Mouse (Mus musculus) ES-Bruce4 (cell line): Measurements from ENCODE around the gene Mapkapk3. TPM values are rescaled to one million over a fixed set of nuclear protein-coding genes. Genes with fewer than 3 reads are reported as not detected.

ENCODE experiments used
- H3K27ac ChIP-seq: 2 replicates; pipeline ENCODE4 v1.5.1; 2012; ENCODE audit warnings: low read length, inconsistent platforms; ENCODE audit not compliant: insufficient read depth
- H3K27me3 ChIP-seq: 2 replicates; pipeline ENCODE4 v1.6.1; 2012; ENCODE audit warnings: mild to moderate bottlenecking, low read length, inconsistent platforms; ENCODE audit not compliant: control insufficient read depth, poor library complexity, insufficient read depth, severe bottlenecking
- H3K36me3 ChIP-seq: 2 replicates; pipeline ENCODE4 v1.6.1; 2012; ENCODE audit warnings: inconsistent platforms, mild to moderate bottlenecking, low read length, moderate library complexity; ENCODE audit not compliant: control insufficient read depth, poor library complexity, insufficient read depth, severe bottlenecking
- H3K4me1 ChIP-seq: one replicate; pipeline ENCODE4 v1.8.1; 2011; ENCODE audit warnings: low read length; ENCODE audit not compliant: control insufficient read depth, insufficient read depth
- H3K4me3 ChIP-seq: 2 replicates; pipeline ENCODE4 v1.5.1; 2011; ENCODE audit warnings: low read depth, mild to moderate bottlenecking, low read length
- H3K9ac ChIP-seq: 2 replicates; pipeline ENCODE4 v1.6.1; 2012; ENCODE audit warnings: low read depth, mild to moderate bottlenecking, inconsistent platforms; ENCODE audit not compliant: poor library complexity, severe bottlenecking
- H3K9me3 ChIP-seq: replicated peaks from 2 replicates; pipeline ENCODE4 v1.6.1; 2012; ENCODE audit warnings: mild to moderate bottlenecking, low read length, inconsistent platforms; ENCODE audit not compliant: control insufficient read depth, poor library complexity, insufficient read depth, severe bottlenecking
- CTCF ChIP-seq: IDR thresholded peaks from one replicate; pipeline ENCODE4 v1.8.1; 2011; ENCODE audit warnings: low read depth, low read length
- EP300 ChIP-seq: IDR thresholded peaks from 2 replicates; pipeline ENCODE4 v1.6.1; 2011; ENCODE audit warnings: low read depth, low read length; ENCODE audit not compliant: insufficient read depth
- POLR2A ChIP-seq: IDR thresholded peaks from one replicate; pipeline ENCODE4 v1.8.1; 2011; ENCODE audit warnings: low read length; ENCODE audit not compliant: insufficient read depth
- polyA plus RNA-seq: library from polyadenylated mRNA; stranded (reverse); fragments of >200 nt; gene quantifications from 2 replicates; pipeline ENCODE4 v1.2.4, GENCODE M21; 2011; ENCODE audit warnings: low read depth; ENCODE audit not compliant: missing spikeins, insufficient read depth, insufficient read length

The Mapkapk3 gene
- 71.8 and 74.9 TPM in 2 replicates for polyA plus RNA-seq

- TF ChIP-seq POLR2A (no peak), EP300 (0 out of 2 replicates have a peak, but pooled peaks have one; percentile 41)
- Histone ChIP-seq H3K4me3 (peak within 1 kb of the TSS; percentile 86), H3K4me1 (peaks cover 11% of the 10 kb centered on the region), H3K27me3 (no peaks in the 10 kb centered on the region), H3K27ac (peak within 1 kb of the TSS; percentile 59), H3K9me3 (no peaks in the 10 kb centered on the region), H3K9ac (peak within 1 kb of the TSS; percentile 74), H3K36me3 (no peaks in the 10 kb centered on the region)
Observed at GRCm38 (mm10) chr9:107289211-107290076, at the start of gene Mapkapk3. Mapkapk3 (minus strand) TSS chr9:107289877.

GRCm38 (mm10) chr9:107338172-107338883, 48.7 kb upstream of the Mapkapk3 start, which contains the start of gene Hemk1:
Hemk1 (minus strand) TSS chr9:107338350.
- peaks cover 2% of the 10 kb centered on the region; the same call in 1 of the 2 replicates for H3K27me3 ChIP-seq
- peak within 1 kb of the TSS; percentile 97 for H3K4me3 ChIP-seq
- no peaks in the 10 kb centered on the region for H3K4me1 ChIP-seq
- TF ChIP-seq EP300 (0 out of 2 replicates have a peak, but pooled peaks have one; percentile 59), CTCF (no peak), POLR2A (no peak)
- H3K27ac ChIP-seq, result no peak within 1 kb of the TSS
- peak within 1 kb of the TSS; percentile 47 for H3K9ac ChIP-seq
- H3K9me3 ChIP-seq, result no peaks in the 10 kb centered on the region
- no peaks in the 10 kb centered on the region for H3K36me3 ChIP-seq

- H3K4me1 ChIP-seq, result no peaks in the 10 kb centered on the region
- H3K36me3 ChIP-seq, result no peaks in the 10 kb centered on the region
- H3K27ac ChIP-seq, result no peak overlapping the region
- no peaks in the 10 kb centered on the region for H3K27me3 ChIP-seq
- no peak overlapping the region for H3K9ac ChIP-seq
- no peak overlapping the region for H3K4me3 ChIP-seq
- TF ChIP-seq CTCF, result no peak
- no peak for TF ChIP-seq POLR2A
- TF ChIP-seq EP300, result no peak
- no peaks in the 10 kb centered on the region for H3K9me3 ChIP-seq
Observed at GRCm38 (mm10) chr9:107336386-107336785, 46.7 kb upstream of the Mapkapk3 start.

GRCm38 (mm10) chr9:107335909-107336308, 46.2 kb upstream of the Mapkapk3 start:
- Histone ChIP-seq H3K9me3 (no peaks in the 10 kb centered on the region), H3K27me3 (no peaks in the 10 kb centered on the region), H3K9ac (no peak overlapping the region), H3K36me3 (no peaks in the 10 kb centered on the region), H3K4me3 (no peak overlapping the region), H3K27ac (no peak overlapping the region), H3K4me1 (no peaks in the 10 kb centered on the region)
- TF ChIP-seq EP300, result no peak
- peak; percentile 93 for TF ChIP-seq CTCF

DNA sequence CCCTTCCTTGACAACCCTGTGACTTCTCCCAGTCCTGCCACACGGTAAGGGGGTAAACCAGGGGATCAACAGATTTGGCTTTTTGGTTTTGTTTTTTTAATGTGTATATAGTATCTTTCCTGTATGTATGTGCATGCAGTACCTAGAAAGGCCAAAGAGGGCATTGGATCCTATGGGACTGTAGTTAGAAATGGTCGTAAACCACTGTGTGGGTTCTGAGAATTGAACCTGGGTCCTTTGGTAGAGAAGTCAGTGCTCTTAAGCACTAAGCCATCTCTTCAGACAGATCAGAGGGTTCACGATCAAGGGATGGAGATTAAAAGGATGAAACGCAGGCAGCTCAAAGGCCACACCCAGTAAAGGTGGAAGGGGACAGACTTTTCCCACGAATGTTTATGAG, 45.4 kb upstream of the Mapkapk3 start:
- H3K4me3 ChIP-seq, result no peak overlapping the region
- H3K27ac ChIP-seq, result no peak overlapping the region
- no peak for TF ChIP-seq EP300
- TF ChIP-seq POLR2A, result no peak
- TF ChIP-seq CTCF, result no peak
- no peaks in the 10 kb centered on the region for H3K36me3 ChIP-seq
- H3K4me1 ChIP-seq, result no peaks in the 10 kb centered on the region
- no peaks in the 10 kb centered on the region for H3K9me3 ChIP-seq
- no peaks in the 10 kb centered on the region for H3K27me3 ChIP-seq
- no peak overlapping the region for H3K9ac ChIP-seq

GRCm38 (mm10) chr9:107334356-107334755, 44.7 kb upstream of the Mapkapk3 start:
- no peaks in the 10 kb centered on the region for H3K9me3 ChIP-seq
- H3K27me3 ChIP-seq, result no peaks in the 10 kb centered on the region
- no peak overlapping the region for H3K9ac ChIP-seq
- no peaks in the 10 kb centered on the region for H3K36me3 ChIP-seq
- H3K27ac ChIP-seq, result no peak overlapping the region
- H3K4me1 ChIP-seq, result no peaks in the 10 kb centered on the region
- TF ChIP-seq CTCF (no peak), EP300 (no peak), POLR2A (no peak)
- H3K4me3 ChIP-seq, result no peak overlapping the region
